Mouse (Mus musculus): Measurements from ENCODE around the gene Lhfp. TPM values are rescaled to one million over a fixed set of nuclear protein-coding genes. Genes with fewer than 3 reads are reported as not detected.

Gene Lhfp
- total and polyA plus RNA-seq, 3 experiments, result 51.4 to 79.4 (median 53.5) TPM

GRCm38 (mm10) chr3:53310093-53310492 is 268.8 kb downstream of the Lhfp start:
- TF ChIP-seq CTCF (IDR thresholded peaks at IDR 0.05) (no peak), EP300 (IDR thresholded peaks at IDR 0.05; ENCODE audit: insufficient read depth, low read depth, low read length) (no peak), POLR2A (IDR thresholded peaks at IDR 0.05; ENCODE audit: insufficient read depth, low read depth, low read length) (no peak)
- 67% methylated on average over 4 of the region's 4 CpGs for WGBS

GRCm38 (mm10) chr3:53310615-53311014 is 269.3 kb downstream of the Lhfp start:
- Histone ChIP-seq H3K27ac (no peak overlapping the region), H3K36me3 (ENCODE audit: control insufficient read depth, insufficient read depth, low read length) (no peaks in the 10 kb centered on the region), H3K4me1 (ENCODE audit: control insufficient read depth, insufficient read depth, low read length) (no peaks in the 10 kb centered on the region), H3K4me3 (no peak overlapping the region), H3K9ac (ENCODE audit: low read depth, low read length) (no peak overlapping the region), H3K27me3 (ENCODE audit: control insufficient read depth, insufficient read depth, low read length) (no peaks in the 10 kb centered on the region), H3K79me2 (replicated peaks; ENCODE audit: control insufficient read depth, insufficient read depth, low read length) (no peaks in the 10 kb centered on the region)
- DNase-seq, result no peak
- WGBS, result 93% methylated on average over 2 of the region's 2 CpGs
- intact Hi-C loops (cut with DNase I), result no loop called here
- TF ChIP-seq CTCF (IDR thresholded peaks at IDR 0.05), result no peak
- TF ChIP-seq POLR2A (IDR thresholded peaks at IDR 0.05; ENCODE audit: insufficient read depth, low read depth, low read length), result no peak
- no peak for TF ChIP-seq EP300 (IDR thresholded peaks at IDR 0.05; ENCODE audit: insufficient read depth, low read depth, low read length)

More at GRCm38 (mm10) chr3:53310093-53310492, 268.8 kb downstream of the Lhfp start:
- no peak for DNase-seq
- no peaks in the 10 kb centered on the region for H3K36me3 ChIP-seq (ENCODE audit: control insufficient read depth, insufficient read depth, low read length)
- H3K9ac ChIP-seq (ENCODE audit: low read depth, low read length), result no peak overlapping the region
- H3K79me2 ChIP-seq (replicated peaks; ENCODE audit: control insufficient read depth, insufficient read depth, low read length), result no peaks in the 10 kb centered on the region
- no peak overlapping the region for H3K4me3 ChIP-seq
- H3K27ac ChIP-seq, result no peak overlapping the region
- no peaks in the 10 kb centered on the region for H3K27me3 ChIP-seq (ENCODE audit: control insufficient read depth, insufficient read depth, low read length)
- intact Hi-C loops (cut with DNase I), result no loop called here
- no peaks in the 10 kb centered on the region for H3K4me1 ChIP-seq (ENCODE audit: control insufficient read depth, insufficient read depth, low read length)

Other genes with a start within 250 kb of the Lhfp start
- gene Cog6, start 24.3 kb upstream of the Lhfp start, total RNA-seq (2021), result 10 to 100 TPM; 48.3 to 59.6 TPM
- gene Cog6, start 24.3 kb upstream of the Lhfp start, polyA plus RNA-seq (2012; rRNA removed), result 37.1 and 61.5 TPM in 2 replicates